Mouse (Mus musculus): ENCODE measurements at regions not wholly inside any gene's neighbourhood (a gene's known extent, or its start where the extent isn't known, plus 50 kb on each side); places are given as distances from the start of the nearest gene placed in this dataset.

DNA sequence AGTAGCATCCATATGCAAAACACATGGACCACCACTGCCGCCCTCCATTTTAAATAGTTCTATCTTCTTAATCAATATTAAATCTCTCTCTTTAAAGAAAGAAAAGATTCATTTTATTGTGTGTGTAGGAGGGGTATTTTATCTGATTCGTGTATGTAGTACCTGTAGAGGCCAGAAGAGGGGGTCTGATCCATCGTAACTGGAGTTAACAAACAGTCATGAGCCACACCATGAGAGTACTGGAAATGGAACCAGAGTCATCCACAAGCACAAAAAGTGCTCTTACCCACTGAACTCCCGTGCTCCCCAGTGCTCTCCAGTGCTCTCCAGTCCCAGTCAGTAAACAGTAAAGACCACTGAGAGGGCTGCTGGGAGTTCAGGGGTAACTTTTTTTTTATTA is 374.4 kb downstream of the Nuf2 start:
- Histone ChIP-seq H3K27ac (ENCODE audit: control insufficient read depth, low read depth, low read length) (no peak overlapping the region), H3K9me3 (replicated peaks; ENCODE audit: insufficient read depth, low read length) (no peaks in the 10 kb centered on the region), H3K4me1 (ENCODE audit: control insufficient read depth in 1 of 2, insufficient read depth in 2 of 2, low read length in 2 of 2) (no peaks in the 10 kb centered on the region), H3K9ac (ENCODE audit: control insufficient read depth, low read depth, low read length, poor library complexity, severe bottlenecking) (no peak overlapping the region), H3K27me3 (ENCODE audit: control insufficient read depth in 1 of 2, insufficient read depth in 2 of 2, low read length in 2 of 2) (no peaks in the 10 kb centered on the region), H3K4me3 (ENCODE audit: control insufficient read depth in 1 of 2, insufficient read depth in 1 of 2, low read depth in 2 of 2, low read length in 2 of 2) (no peak overlapping the region), H3K36me3 (ENCODE audit: control insufficient read depth in 1 of 2, insufficient read depth in 2 of 2, low read length in 2 of 2) (no peaks in the 10 kb centered on the region), H3K79me2 (ENCODE audit: control insufficient read depth, insufficient read depth, low read length, poor library complexity) (no peaks in the 10 kb centered on the region)
- TF ChIP-seq MAFK (IDR thresholded peaks at IDR 0.05; ENCODE audit: borderline replicate concordance, low read depth, low read length) = no peak
- no peak for TF ChIP-seq POLR2A (IDR thresholded peaks at IDR 0.05; ENCODE audit: control insufficient read depth in 1 of 2, insufficient read depth in 1 of 2, low read depth in 1 of 2, low read length in 2 of 2, poor library complexity in 1 of 2)
- TF ChIP-seq JUND (IDR thresholded peaks at IDR 0.05; ENCODE audit: low read depth, low read length) = no peak
- no peak for TF ChIP-seq TBP (IDR thresholded peaks at IDR 0.05; ENCODE audit: low read depth, low read length)
- DNase-seq (ENCODE audit: low read depth, low spot score) = no peak

DNA sequence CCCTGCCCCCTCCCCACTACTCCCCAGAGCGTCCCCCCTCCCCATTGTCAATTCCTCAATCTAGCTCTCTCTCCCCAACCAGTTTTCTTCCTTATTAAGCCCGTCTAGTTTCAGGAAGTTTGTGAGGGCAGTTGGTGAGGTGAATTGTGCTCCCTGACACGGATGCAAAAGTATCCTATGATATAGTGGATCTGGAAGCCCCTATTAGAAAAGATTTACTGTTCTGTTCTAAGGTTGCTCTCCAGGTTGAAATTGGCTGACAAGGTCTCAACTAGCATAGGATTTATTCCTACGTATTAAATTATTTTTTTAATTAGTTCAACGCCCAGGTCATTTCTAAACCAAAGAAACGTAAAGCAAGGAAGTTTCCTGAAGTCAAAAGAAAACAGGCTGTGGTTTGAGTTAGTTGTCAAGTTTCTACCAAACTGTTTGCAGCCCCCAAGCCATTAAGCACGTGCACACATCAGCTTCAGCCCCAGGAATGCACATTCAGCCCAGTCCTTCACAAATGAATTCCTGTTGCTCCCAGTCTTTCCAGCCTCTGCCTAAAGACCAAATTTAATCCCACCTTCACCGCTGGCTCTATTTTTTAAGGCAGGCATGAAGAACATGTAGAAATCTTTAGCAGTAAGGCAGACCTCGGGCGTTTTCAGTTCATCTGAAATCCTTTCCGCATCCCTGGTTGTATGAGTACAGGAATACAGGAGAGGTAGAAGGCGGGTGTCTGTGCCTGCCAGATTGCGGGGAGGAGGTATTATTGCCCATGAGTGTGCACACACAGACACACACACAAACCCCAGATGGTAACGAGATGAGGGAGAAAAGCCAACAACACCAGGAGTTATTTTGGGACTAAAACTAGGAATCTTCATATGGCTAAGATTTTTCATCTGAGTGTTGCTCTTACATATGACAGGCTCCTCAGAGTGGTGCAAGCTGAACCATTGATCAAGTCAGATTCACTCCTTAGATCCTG is 375.5 kb downstream of the Nuf2 start:
- Histone ChIP-seq H3K4me3 (ENCODE audit: control insufficient read depth in 1 of 2, insufficient read depth in 1 of 2, low read depth in 2 of 2, low read length in 2 of 2) (no peak overlapping the region), H3K9ac (ENCODE audit: control insufficient read depth, low read depth, low read length, poor library complexity, severe bottlenecking) (no peak overlapping the region), H3K9me3 (replicated peaks; ENCODE audit: insufficient read depth, low read length) (no peaks in the 10 kb centered on the region)

DNA sequence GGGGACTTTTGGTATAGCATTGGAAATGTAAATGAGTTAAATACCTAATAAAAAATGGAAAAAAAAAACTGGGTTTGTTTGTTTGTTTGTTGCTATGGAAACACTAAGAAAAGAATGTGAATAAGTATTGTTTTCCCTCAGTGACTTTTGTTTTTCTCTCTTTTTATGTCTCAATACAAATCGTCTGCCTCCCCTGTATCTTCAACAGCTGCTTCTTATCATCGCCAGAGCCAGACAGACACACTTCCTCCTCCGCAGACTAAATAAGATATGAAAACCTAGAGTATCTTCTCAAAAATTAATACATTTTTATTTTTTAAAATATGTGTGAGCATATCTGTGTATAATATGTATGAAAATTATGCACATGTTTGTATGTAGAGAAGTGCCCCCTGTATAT is 389.0 kb downstream of the Nuf2 start:
- no peak for TF ChIP-seq RAD21 (IDR thresholded peaks at IDR 0.05; ENCODE audit: low read depth, low read length)
- no peak for TF ChIP-seq USF2 (IDR thresholded peaks at IDR 0.05; ENCODE audit: borderline replicate concordance in 1 of 2, insufficient read depth in 1 of 2, low read depth in 1 of 2, low read length in 2 of 2)
- TF ChIP-seq UBTF (IDR thresholded peaks at IDR 0.05; ENCODE audit: borderline replicate concordance, insufficient read depth, low read depth, low read length) = no peak
- Histone ChIP-seq H3K9ac (ENCODE audit: control insufficient read depth, low read depth, low read length, poor library complexity, severe bottlenecking) (no peak overlapping the region), H3K4me3 (ENCODE audit: control insufficient read depth in 1 of 2, insufficient read depth in 1 of 2, low read depth in 2 of 2, low read length in 2 of 2) (no peak overlapping the region), H3K27ac (ENCODE audit: control insufficient read depth, low read depth, low read length) (no peak overlapping the region), H3K36me3 (ENCODE audit: control insufficient read depth in 1 of 2, insufficient read depth in 2 of 2, low read length in 2 of 2) (no peaks in the 10 kb centered on the region), H3K27me3 (ENCODE audit: control insufficient read depth in 1 of 2, insufficient read depth in 2 of 2, low read length in 2 of 2) (no peaks in the 10 kb centered on the region), H3K79me2 (ENCODE audit: control insufficient read depth, insufficient read depth, low read length, poor library complexity) (no peaks in the 10 kb centered on the region), H3K4me1 (ENCODE audit: control insufficient read depth in 1 of 2, insufficient read depth in 2 of 2, low read length in 2 of 2) (no peaks in the 10 kb centered on the region), H3K9me3 (replicated peaks; ENCODE audit: insufficient read depth, low read length) (no peaks in the 10 kb centered on the region)
- DNase-seq (ENCODE audit: low read depth, low spot score) = no peak

More for the DNA sequence above, 375.5 kb downstream of the Nuf2 start:
- no peaks in the 10 kb centered on the region for H3K36me3 ChIP-seq (ENCODE audit: control insufficient read depth in 1 of 2, insufficient read depth in 2 of 2, low read length in 2 of 2)
- H3K27ac ChIP-seq (ENCODE audit: control insufficient read depth, low read depth, low read length) = no peak overlapping the region
- DNase-seq (ENCODE audit: low read depth, low spot score) = no peak
- no peaks in the 10 kb centered on the region for H3K4me1 ChIP-seq (ENCODE audit: control insufficient read depth in 1 of 2, insufficient read depth in 2 of 2, low read length in 2 of 2)
- TF ChIP-seq TBP (IDR thresholded peaks at IDR 0.05; ENCODE audit: low read depth, low read length) = no peak
- TF ChIP-seq MYC (IDR thresholded peaks at IDR 0.05; ENCODE audit: low read depth, low read length) = no peak
- TF ChIP-seq MYB (IDR thresholded peaks at IDR 0.05; ENCODE audit: low read depth, low read length) = no peak
- no peak for TF ChIP-seq SIN3A (IDR thresholded peaks at IDR 0.05; ENCODE audit: low read length)
- no peak for TF ChIP-seq POLR2AphosphoS2 (IDR thresholded peaks at IDR 0.05; ENCODE audit: low read length)
- TF ChIP-seq ETS1 (IDR thresholded peaks at IDR 0.05; ENCODE audit: low read depth, low read length) = no peak
- no peak for TF ChIP-seq HCFC1 (IDR thresholded peaks at IDR 0.05; ENCODE audit: low read depth, low read length)
- no peak for TF ChIP-seq ZMIZ1 (IDR thresholded peaks at IDR 0.05; ENCODE audit: low read depth, low read length)
- no peak for TF ChIP-seq UBTF (IDR thresholded peaks at IDR 0.05; ENCODE audit: borderline replicate concordance, insufficient read depth, low read depth, low read length)
- TF ChIP-seq EP300 (IDR thresholded peaks at IDR 0.05; ENCODE audit: low read depth in 1 of 2, low read length in 2 of 2) = no peak
- no peak for TF ChIP-seq SMC3 (IDR thresholded peaks at IDR 0.05; ENCODE audit: low read depth, low read length)
- TF ChIP-seq ZKSCAN1 (IDR thresholded peaks at IDR 0.05; ENCODE audit: low read depth, low read length) = no peak
- TF ChIP-seq ZC3H11A (IDR thresholded peaks at IDR 0.05; ENCODE audit: low read depth, low read length) = no peak
- TF ChIP-seq E2F4 (IDR thresholded peaks at IDR 0.05; ENCODE audit: borderline replicate concordance, low read depth, low read length) = no peak
- TF ChIP-seq RAD21 (IDR thresholded peaks at IDR 0.05; ENCODE audit: low read depth, low read length) = no peak
- no peak for TF ChIP-seq USF2 (IDR thresholded peaks at IDR 0.05; ENCODE audit: borderline replicate concordance in 1 of 2, insufficient read depth in 1 of 2, low read depth in 1 of 2, low read length in 2 of 2)
- H3K79me2 ChIP-seq (ENCODE audit: control insufficient read depth, insufficient read depth, low read length, poor library complexity) = no peaks in the 10 kb centered on the region
- H3K27me3 ChIP-seq (ENCODE audit: control insufficient read depth in 1 of 2, insufficient read depth in 2 of 2, low read length in 2 of 2) = no peaks in the 10 kb centered on the region

Measured in MEL (cell line).